Mouse (Mus musculus): Measurements from ENCODE around the gene Rab5if.
"Not testable (repeated sequence)": the region's sequence is repeated elsewhere in the genome, so short reads cannot be mapped to it uniquely, and the experiment has no call there.

Gene Rab5if

GRCm38 (mm10) chr2:156862772-156863486 is at the start of gene Rab5if:
Rab5if (plus strand) TSS chr2:156863128.
- in situ Hi-C loops (cut with MboI, MseI) = no loop called here

DNA sequence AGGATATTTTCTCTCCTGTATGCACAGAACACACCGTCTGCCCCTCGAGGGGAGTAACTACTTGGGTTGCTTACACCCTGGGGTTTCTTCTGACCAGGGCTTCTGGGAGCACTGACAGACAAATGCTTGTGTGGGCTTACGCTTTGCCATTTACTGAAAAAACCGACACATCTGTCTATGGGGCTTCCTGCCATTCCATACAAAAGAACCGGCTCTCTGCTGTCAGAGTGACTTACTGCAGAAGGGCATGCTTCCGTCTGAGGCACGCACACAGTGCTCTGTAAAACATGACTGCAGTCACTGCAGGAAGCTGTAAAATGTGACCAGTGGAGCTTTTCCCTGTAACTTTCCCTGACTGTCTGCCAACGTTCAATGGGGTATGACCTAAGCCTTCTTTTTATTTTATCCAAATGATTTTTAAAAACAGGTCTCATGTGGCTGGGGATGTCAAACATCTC is 48.6 kb upstream of the Rab5if start:
- in situ Hi-C loops (cut with MboI, MseI) = no loop called here

DNA sequence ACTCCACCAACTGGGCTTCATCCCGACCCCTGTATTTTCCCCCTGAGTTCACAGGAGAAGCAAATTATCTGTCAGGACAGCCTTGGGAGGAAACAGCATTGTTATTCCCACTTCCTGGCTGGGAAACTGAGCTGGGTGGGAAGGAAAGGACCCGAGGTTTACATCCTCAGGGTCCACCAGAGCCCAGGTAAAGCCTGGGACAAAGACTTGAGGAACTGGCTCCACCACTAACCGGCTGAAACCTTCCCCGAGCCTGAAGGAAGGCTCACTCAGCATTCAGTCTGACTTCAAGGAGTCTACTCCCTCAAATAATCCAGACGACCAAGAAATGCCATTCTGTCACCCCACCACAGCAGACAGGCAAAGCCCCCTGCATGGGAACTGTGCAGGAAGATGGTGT is 48.0 kb upstream of the Rab5if start:
- in situ Hi-C loops (cut with MboI, MseI) = no loop called here

GRCm38 (mm10) chr2:156815412-156815811 is 47.5 kb upstream of the Rab5if start:
- in situ Hi-C loops (cut with MboI, MseI) = no loop called here

DNA sequence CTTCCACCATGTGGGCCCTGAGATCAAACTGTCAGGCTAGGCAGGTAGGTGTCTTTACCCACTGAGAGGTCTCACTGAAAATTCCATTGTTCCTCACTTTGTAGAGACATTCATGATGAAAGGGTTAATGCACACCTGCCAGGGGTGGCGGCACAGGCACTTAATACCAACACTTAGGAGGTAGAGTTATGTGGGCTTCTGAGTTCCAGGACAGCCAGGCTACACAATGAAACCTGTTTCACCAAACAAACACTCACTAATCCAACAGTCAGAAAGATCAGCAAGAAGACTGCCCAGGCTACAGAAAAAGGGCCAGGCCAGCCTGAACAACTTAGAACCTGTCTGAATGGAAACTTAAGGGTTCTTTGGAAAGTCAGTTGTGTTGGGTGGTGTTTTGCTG is 46.8 kb upstream of the Rab5if start:
- in situ Hi-C loops (cut with MboI, MseI) = no loop called here

DNA sequence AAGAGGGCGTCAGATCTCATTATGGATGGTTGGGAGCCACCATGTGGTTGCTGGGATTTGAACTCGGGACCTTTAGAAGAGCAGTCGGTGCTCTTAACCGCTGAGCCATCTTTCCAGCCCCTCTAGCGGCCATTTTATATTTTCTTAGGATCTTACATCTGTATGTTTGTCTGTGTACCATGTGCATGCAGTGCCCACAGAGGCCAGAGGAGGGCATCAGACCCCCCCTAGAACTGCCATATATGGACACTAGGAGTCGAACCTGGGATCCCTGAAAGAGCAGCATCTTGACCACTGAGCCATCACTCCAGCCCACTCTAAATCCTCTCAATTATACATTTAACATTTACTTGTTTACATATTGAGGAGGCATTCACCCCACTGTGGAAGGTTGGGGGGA is 37.8 kb upstream of the Rab5if start:
- in situ Hi-C loops (cut with MboI, MseI) = not testable (repeated sequence)

- in situ Hi-C loops (cut with MboI, MseI) = no loop called here
These were observed 28.6 kb upstream of the Rab5if start for GRCm38 (mm10) chr2:156834336-156834735.

DNA sequence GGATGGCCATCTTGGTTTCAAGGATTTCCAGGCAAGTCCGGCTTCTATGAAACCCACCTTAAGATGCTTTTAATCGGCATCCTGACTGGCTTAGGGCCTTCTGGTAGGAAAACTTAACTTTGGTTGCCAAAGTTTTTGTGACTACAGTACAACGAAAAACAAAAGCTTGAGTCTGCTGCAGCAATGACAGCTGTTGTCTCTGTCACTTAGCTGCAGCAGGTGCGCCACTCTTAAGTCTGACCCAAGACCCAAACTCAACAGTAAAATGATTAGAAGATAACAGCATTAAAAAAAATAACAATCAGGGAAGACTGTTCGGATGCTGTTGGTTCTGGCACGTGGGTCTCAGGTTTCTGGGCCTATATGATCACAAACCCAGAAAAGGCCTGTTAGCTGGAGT is 24.1 kb upstream of the Rab5if start:
- in situ Hi-C loops (cut with MboI, MseI) = no loop called here

DNA sequence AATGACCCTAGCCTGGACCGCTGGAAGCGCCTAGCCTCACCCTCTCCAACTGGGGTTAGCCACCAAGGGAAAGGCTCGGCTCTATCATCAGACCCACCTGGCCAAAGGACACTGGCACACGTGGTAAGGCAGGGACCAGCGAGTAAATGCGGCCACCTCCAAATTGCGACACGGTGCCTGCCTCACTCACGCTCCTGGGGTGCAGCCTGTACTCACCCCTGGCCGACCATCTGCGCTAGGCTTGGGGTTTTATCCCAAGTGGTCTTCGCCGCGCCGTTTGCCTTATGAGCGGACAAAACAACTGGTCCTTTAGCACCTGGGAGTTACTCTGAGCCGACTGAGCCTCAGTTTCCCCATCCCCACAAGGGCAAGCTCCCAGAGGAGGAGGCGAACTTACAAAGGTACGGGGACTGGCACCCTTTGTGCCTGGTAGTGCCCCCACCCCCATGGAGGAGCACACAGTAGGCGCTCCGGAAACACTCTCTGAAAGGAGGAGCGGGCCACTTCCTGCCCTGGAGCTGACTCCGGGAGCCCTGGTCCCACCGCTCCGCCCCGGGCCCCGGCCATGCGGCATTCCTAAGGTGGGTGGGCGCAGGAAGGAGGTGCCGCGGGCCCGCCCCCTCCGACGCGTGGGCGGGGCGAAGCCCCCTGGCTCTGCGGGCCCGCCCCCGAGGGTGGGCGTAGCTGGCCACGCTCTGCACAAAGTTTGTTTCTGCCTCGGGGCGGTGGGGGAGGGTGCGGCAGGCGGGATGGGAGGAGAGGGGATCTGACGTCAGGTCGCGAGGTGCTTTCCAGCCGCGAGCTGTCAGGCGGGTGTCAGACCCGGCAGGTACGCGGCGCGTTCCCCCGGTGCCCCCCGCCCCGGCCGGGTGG is 23.4 kb upstream of the Rab5if start, which contains the start of gene Tgif2:
TSS of gene Tgif2 (plus strand) at position 689 of the 873 bp plus-strand sequence.
- in situ Hi-C loops (cut with MboI, MseI) = no loop called here

- in situ Hi-C loops (cut with MboI, MseI) = no loop called here
These were observed 22.5 kb upstream of the Rab5if start for GRCm38 (mm10) chr2:156840301-156841027.

DNA sequence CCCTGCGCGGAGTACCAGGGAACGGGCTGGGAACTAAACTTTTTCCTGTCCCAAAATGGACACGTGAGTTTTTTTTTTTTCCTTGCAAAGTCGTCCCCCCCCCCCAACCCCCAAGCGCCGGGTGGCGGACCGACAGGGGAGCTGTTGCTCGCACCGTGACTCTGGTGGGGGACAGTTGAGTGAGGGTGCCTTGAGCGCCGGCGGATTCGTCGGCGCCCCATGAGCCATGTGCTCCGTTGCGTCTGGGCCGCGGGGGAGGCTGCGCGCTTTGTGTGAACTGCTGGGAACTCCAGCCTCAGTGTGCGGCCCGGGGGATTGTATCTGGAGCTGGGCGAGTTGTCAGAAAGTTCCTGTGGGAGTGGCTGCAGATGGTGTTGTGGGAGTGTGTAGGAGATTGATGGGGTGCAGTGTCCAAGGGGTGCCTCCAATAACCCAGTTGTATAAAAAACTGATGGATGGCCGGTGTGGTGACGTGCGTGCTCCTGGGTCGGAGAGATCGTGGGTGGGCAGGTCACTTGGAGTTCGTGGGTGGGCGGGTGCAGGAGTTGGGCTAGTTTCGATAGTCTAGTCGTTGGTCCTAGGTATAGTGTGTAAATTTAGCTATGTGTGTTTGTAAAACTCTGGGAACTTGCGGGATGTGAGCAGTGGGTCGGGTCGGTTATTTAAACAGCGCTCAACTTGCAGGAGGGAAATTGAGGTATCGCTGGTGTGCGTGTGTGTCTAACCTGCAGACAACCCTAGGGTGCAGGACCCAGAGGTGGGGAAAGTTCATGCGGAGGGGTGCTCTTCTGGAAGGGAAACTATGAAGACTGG is 21.7 kb upstream of the Rab5if start:
- in situ Hi-C loops (cut with MboI, MseI) = no loop called here

DNA sequence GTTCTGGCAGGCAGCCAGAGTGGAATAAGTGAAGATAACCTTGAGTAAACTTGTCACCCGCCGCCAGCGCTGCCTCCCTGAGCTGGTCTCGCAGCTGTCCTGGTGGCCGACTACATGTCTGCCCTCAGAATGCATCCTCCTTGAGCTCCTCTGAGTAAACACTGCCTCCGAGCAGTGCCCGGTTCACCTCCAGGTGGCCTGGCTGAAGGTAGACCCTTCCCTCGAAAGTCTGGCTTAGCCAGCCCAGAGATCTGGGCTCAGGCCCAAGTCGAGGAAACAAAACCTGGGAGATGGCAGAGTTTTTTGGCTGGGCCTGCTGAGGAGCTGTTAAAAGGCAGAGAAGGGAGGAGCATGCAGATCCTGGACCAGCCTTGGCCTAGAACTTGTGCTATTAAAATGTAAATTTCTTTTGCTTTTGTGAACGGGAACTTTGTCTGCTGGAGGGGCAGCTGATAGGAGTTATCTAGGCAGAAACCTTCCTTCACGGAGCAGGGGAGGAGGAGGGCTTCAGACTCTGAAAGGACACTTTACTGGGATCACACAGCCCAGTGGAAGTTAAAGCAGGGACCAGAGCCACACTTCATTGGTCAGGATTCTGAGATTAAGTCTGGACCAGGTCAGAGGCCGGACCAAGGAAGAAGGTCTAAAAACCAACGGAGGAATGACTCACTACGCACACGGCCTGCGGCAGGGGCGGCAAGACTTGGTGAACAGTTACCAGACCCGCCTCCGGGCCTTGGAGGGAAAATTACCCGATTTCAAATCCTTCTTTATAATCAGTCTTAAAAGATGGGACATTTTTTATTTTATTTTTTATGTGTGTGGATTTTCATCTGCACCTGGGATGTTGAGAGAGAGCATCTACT is 20.9 kb upstream of the Rab5if start:
- in situ Hi-C loops (cut with MboI, MseI) = no loop called here

- in situ Hi-C loops (cut with MboI, MseI) = no loop called here
These were observed 20.2 kb upstream of the Rab5if start for GRCm38 (mm10) chr2:156842711-156843110.

GRCm38 (mm10) chr2:156843331-156843730 is 19.6 kb upstream of the Rab5if start:
- in situ Hi-C loops (cut with MboI, MseI) = no loop called here

DNA sequence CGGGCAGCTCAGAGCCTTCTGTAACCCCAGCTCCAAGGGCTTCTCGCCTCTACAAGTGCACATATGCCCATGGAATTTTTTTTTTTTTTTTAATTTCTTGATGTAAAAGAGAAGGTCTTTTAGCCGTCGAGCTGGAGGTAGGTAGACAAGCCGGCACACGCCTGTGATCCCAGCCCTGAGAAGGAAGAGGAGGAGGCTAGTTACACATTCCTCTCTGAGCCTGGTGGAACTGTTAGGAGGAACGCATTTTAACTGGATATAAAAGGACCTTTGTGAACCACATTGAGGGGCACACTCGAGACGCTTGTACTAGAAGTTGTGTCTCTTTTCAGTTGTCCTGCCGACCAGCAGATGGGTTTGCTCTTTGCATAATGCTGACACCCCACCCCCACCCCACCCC is 18.2 kb upstream of the Rab5if start:
- in situ Hi-C loops (cut with MboI, MseI) = no loop called here

- in situ Hi-C loops (cut with MboI, MseI) = no loop called here
These were observed 15.3 kb upstream of the Rab5if start for GRCm38 (mm10) chr2:156847653-156848052.

- in situ Hi-C loops (cut with MboI, MseI) = no loop called here
These were observed 14.3 kb upstream of the Rab5if start for GRCm38 (mm10) chr2:156848526-156849182.

- in situ Hi-C loops (cut with MboI, MseI) = no loop called here
These were observed 12.4 kb upstream of the Rab5if start for GRCm38 (mm10) chr2:156850505-156850904.

DNA sequence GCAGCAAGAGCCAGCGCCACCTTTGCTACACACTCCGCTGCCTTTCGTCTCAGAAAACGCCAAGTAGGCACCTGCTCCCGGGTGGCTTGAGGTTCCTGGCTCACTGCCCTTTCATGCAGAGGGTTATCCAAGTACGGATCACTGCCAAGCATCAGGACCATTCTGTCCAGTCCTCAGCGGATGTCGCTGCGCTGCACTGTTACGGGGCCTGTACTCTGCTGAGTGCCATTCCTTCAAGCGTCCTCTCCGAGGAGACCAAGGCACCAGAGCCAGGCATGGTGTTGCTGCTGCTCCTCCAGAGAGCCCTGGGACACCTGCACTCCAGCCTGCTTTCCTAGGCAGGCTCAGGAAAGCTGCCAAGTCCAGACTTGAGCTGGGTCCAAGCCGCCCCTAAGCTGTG is 9.3 kb upstream of the Rab5if start:
- in situ Hi-C loops (cut with MboI, MseI) = not testable (repeated sequence)

Data from T-helper 1 cell (primary cell).